Mouse (Mus musculus): ENCODE data around the gene 4930467E23Rik. TPM values are rescaled to one million over a fixed set of nuclear protein-coding genes. Genes with fewer than 3 reads are reported as not detected.
"Not testable (repeated sequence)": the region's sequence is repeated elsewhere in the genome, so short reads cannot be mapped to it uniquely, and the experiment has no call there.

The 4930467E23Rik gene
- polyA plus RNA-seq, 1 experiment from 2014 or later = not detected

GRCm38 (mm10) chr8:19713232-19713834 is 16.0 kb upstream of the 4930467E23Rik start:
- H3K36me3 ChIP-seq; H3K4me1 ChIP-seq (replicated peaks); H3K27me3 ChIP-seq; H3K9me3 ChIP-seq; H3K9ac ChIP-seq (replicated peaks); H3K4me2 ChIP-seq (replicated peaks); H3K4me3 ChIP-seq (replicated peaks); H3K27ac ChIP-seq: not testable (repeated sequence)
- ATAC-seq = peak; percentile 70
- WGBS = 82% methylated on average over 7 of the region's 7 CpGs

- WGBS = 91% methylated on average over 2 of the region's 2 CpGs
- not testable (repeated sequence) for H3K36me3 ChIP-seq; H3K9ac ChIP-seq (replicated peaks); H3K4me2 ChIP-seq (replicated peaks); H3K27ac ChIP-seq; H3K9me3 ChIP-seq; H3K4me3 ChIP-seq (replicated peaks); H3K27me3 ChIP-seq; H3K4me1 ChIP-seq (replicated peaks); ATAC-seq
These were observed 14.9 kb upstream of the 4930467E23Rik start for GRCm38 (mm10) chr8:19714426-19714825.

GRCm38 (mm10) chr8:19715266-19715665 is 14.1 kb upstream of the 4930467E23Rik start:
- not testable (repeated sequence) for H3K27ac ChIP-seq; H3K4me2 ChIP-seq (replicated peaks); H3K36me3 ChIP-seq; ATAC-seq; H3K9ac ChIP-seq (replicated peaks); H3K9me3 ChIP-seq; H3K4me3 ChIP-seq (replicated peaks); H3K27me3 ChIP-seq; H3K4me1 ChIP-seq (replicated peaks)
- 87% methylated on average over 3 of the region's 3 CpGs for WGBS

- H3K27ac ChIP-seq; H3K9me3 ChIP-seq; H3K9ac ChIP-seq (replicated peaks); H3K27me3 ChIP-seq; ATAC-seq; H3K4me1 ChIP-seq (replicated peaks); H3K4me3 ChIP-seq (replicated peaks); H3K36me3 ChIP-seq; H3K4me2 ChIP-seq (replicated peaks): not testable (repeated sequence)
- WGBS = 91% methylated on average over 3 of the region's 3 CpGs
These were observed 11.5 kb upstream of the 4930467E23Rik start for GRCm38 (mm10) chr8:19717851-19718250.

DNA sequence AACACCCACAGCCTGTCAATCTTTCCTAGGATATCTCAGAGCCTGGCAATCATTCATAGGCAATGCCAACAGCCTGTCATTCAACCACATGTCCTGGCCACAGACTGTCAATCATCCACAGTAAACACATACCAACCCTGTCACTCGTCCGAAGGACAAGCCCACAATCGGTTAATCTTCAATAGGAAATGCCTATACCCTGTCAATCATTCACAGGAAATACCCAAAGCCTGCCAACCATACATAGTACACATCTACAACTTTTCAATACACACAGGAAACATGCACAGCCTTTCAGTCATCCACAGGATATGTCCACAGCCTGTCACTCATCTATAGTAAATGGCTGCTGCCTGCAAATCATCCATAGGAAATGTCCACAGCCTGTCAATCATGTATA is 9.9 kb upstream of the 4930467E23Rik start:
- H3K9ac ChIP-seq (replicated peaks) = not testable (repeated sequence)

GRCm38 (mm10) chr8:19724871-19725270 is 4.5 kb upstream of the 4930467E23Rik start:
- not testable (repeated sequence) for H3K36me3 ChIP-seq; H3K4me2 ChIP-seq (replicated peaks); ATAC-seq; H3K27ac ChIP-seq; H3K4me3 ChIP-seq (replicated peaks); H3K9me3 ChIP-seq; H3K27me3 ChIP-seq; H3K9ac ChIP-seq (replicated peaks); H3K4me1 ChIP-seq (replicated peaks)
- WGBS = 59% methylated on average over 2 of the region's 2 CpGs

More for the DNA sequence above, 9.9 kb upstream of the 4930467E23Rik start:
- not testable (repeated sequence) for H3K4me1 ChIP-seq (replicated peaks); H3K9me3 ChIP-seq; H3K4me3 ChIP-seq (replicated peaks); H3K27ac ChIP-seq; H3K36me3 ChIP-seq; H3K4me2 ChIP-seq (replicated peaks); ATAC-seq; H3K27me3 ChIP-seq
- 69% methylated on average over 3 of the region's 3 CpGs for WGBS

DNA sequence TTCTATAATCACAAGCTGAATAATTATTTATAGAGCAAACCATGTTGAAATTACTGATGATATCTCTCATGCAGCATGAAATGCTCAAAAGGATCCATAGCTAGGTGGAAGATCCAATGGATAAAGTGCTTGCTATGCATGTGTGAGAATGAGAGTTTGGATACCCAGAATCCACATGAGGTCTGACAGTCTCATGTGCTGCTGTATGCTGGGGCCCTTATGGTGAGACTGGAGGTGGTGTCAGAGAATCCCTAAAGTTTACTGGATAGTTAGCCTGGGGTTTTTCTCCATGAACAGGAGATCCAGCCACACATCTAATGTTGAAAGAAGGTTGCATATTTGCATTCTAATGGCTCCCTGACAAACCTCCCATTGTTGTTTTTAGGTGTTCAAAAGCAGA is 22.4 kb downstream of the 4930467E23Rik start:
- not testable (repeated sequence) for ATAC-seq

DNA sequence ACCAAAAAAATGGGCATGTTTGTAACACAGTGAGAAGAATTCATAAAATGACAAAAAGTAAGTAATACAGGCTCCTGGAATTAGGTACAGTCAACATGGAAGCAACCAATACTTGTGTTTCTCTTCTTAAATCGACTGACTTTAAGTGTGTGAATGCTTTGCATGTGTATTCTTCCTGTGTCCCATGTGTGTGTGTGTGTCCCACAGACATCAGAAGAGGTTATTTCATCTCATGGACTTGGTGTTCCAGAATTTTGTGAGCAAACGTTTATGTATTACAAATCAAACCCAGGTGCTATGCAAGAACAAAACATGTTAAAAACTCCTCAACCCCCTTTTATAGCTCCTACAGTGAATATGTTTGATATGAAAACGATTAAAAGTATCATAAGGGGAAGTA is 24.8 kb downstream of the 4930467E23Rik start:
- H3K27ac ChIP-seq; H3K9ac ChIP-seq (replicated peaks); H3K4me3 ChIP-seq (replicated peaks); H3K36me3 ChIP-seq; H3K9me3 ChIP-seq; H3K4me1 ChIP-seq (replicated peaks); H3K4me2 ChIP-seq (replicated peaks); ATAC-seq; H3K27me3 ChIP-seq: not testable (repeated sequence)
- 67% methylated on average over 3 of the region's 3 CpGs for WGBS

More for the DNA sequence above, 22.4 kb downstream of the 4930467E23Rik start:
- H3K9ac ChIP-seq (replicated peaks); H3K27ac ChIP-seq; H3K4me2 ChIP-seq (replicated peaks); H3K27me3 ChIP-seq; H3K36me3 ChIP-seq; H3K4me3 ChIP-seq (replicated peaks); H3K4me1 ChIP-seq (replicated peaks); H3K9me3 ChIP-seq: not testable (repeated sequence)

- not testable (repeated sequence) for H3K4me1 ChIP-seq (replicated peaks); H3K36me3 ChIP-seq; H3K27ac ChIP-seq; H3K4me3 ChIP-seq (replicated peaks); H3K27me3 ChIP-seq; ATAC-seq; H3K9me3 ChIP-seq; H3K4me2 ChIP-seq (replicated peaks); H3K9ac ChIP-seq (replicated peaks)
- 84% methylated on average over 3 of the region's 3 CpGs for WGBS
These were observed 25.6 kb downstream of the 4930467E23Rik start for GRCm38 (mm10) chr8:19754961-19755360.

- H3K36me3 ChIP-seq; H3K27ac ChIP-seq; H3K4me1 ChIP-seq (replicated peaks); ATAC-seq; H3K27me3 ChIP-seq; H3K9ac ChIP-seq (replicated peaks); H3K9me3 ChIP-seq; H3K4me3 ChIP-seq (replicated peaks); H3K4me2 ChIP-seq (replicated peaks): not testable (repeated sequence)
- 88% methylated on average over 5 of the region's 5 CpGs for WGBS
These were observed 32.3 kb downstream of the 4930467E23Rik start for GRCm38 (mm10) chr8:19761660-19762059.

GRCm38 (mm10) chr8:19762860-19763592 is 33.6 kb downstream of the 4930467E23Rik start:
- WGBS = 69% methylated on average over 4 of the region's 4 CpGs
- ATAC-seq = not testable (repeated sequence)

DNA sequence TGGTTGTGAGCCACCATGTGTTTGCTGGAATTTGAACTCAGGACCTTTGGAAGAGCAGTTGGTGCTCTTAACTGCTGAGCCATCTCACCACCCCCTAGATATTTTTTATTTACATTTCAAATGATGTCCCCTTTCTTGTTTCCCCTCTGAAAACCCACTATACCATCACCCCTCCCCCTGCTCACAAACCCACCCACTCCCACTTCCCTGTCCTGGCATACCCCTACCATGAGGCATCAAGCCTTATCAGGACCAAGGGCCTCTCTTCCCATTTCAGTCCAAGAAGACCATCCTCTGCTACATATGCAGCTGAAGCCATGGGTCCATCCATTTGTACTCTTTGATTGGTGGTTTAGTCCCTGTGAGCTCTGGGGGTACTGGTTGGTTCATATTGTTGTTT is 36.2 kb downstream of the 4930467E23Rik start:
- not testable (repeated sequence) for H3K9ac ChIP-seq (replicated peaks); H3K4me2 ChIP-seq (replicated peaks); H3K9me3 ChIP-seq; H3K27me3 ChIP-seq; H3K36me3 ChIP-seq; ATAC-seq; H3K4me3 ChIP-seq (replicated peaks); H3K27ac ChIP-seq; H3K4me1 ChIP-seq (replicated peaks)

More at GRCm38 (mm10) chr8:19762860-19763592, 33.6 kb downstream of the 4930467E23Rik start:
- H3K27me3 ChIP-seq; H3K9me3 ChIP-seq; H3K4me1 ChIP-seq (replicated peaks); H3K9ac ChIP-seq (replicated peaks); H3K4me2 ChIP-seq (replicated peaks); H3K27ac ChIP-seq; H3K36me3 ChIP-seq; H3K4me3 ChIP-seq (replicated peaks): not testable (repeated sequence)

- not testable (repeated sequence) for H3K9ac ChIP-seq (replicated peaks)
These were observed 44.1 kb downstream of the 4930467E23Rik start for GRCm38 (mm10) chr8:19773461-19773860.

More at GRCm38 (mm10) chr8:19773461-19773860, 44.1 kb downstream of the 4930467E23Rik start:
- H3K27me3 ChIP-seq; H3K27ac ChIP-seq; H3K36me3 ChIP-seq; ATAC-seq; H3K4me1 ChIP-seq (replicated peaks); H3K4me3 ChIP-seq (replicated peaks); H3K9me3 ChIP-seq; H3K4me2 ChIP-seq (replicated peaks): not testable (repeated sequence)
- 84% methylated on average over 4 of the region's 4 CpGs for WGBS

Data from midbrain, embryonic 13.5 days (tissue).